Mouse (Mus musculus) heart, postnatal 10 days (tissue): ENCODE measurements around the gene Gm11627. TPM values are rescaled to one million over a fixed set of nuclear protein-coding genes. Genes with fewer than 3 reads are reported as not detected.
A peak's percentile ranks its signal among the peaks of the same experiment; 100 is the strongest.

Experiments used
- DNase-seq, 2 experiments: peaks; one replicate each; pipeline ENCODE4 v3.0.0; 2021
- intact Hi-C: fragments of 180-260 bp; cut with DNase I; formaldehyde crosslinking; loops from one replicate; pipeline ENCODE4 v1.15.1; 2025
- total RNA-seq, 2 experiments: library from RNA; stranded (reverse); gene quantifications; 2 replicates each; pipeline ENCODE4 v1.2.3; 2021

The Gm11627 gene
- 1 to 10 TPM; 1.7 to 2.8 TPM for total RNA-seq

DNA sequence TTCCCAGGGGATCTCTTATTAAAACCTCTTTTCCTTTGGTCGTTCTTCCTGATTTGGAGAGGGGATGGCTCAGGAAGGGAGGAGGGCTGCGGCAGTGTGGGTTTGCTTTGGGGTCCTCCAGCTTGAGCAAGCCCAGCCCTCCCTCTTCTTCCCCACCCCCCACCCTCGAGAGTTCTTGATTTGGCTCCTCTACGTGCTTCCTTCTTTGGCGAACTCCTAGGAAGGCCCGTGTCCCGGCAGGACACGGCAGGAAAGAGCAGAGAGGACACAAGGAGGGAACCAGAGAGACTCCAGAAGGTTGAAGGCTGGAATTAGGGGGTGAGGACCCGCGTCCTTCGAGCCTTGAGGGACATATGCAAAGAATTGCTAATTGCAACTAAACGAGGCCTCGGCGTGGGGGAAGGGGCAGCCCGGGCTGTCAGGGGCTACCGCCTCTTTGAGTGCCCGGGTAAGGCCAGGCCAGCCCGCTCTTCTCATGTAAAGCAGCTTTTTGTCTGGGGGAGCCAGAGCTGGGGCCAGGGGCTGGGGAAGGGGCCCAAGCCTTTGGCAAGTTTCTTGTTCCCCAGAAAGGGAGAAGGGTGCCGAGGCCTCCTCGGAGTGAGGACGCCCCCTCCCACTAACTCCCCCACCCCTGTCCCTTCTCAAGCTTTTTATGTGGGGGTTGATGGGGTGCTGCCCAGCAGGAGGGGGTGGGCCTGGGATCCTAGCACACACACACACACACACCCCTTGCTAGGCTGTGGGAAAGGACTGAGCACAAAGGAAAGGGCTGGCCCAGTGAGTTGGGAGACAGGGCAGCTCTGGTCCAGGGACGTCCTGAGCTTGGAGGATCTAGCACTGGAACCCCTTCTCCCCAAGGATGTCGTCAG lies at the start of gene Gm11627:
Gene Gm11627 (minus strand): TSS at position 297 of the 869 bp plus-strand sequence.
- DNase-seq: peak; percentile 53 to 64
- intact Hi-C loops: loop anchor here (2.0 kb wide), 1 partner anchor 27 kb away; no protein-coding TSS in a partner anchor

- intact Hi-C loops: no loop called here
- DNase-seq: no peak
Observed at GRCm38 (mm10) chr11:102628529-102628928, 49.3 kb upstream of the Gm11627 start.

- DNase-seq: no peak
- intact Hi-C loops: no loop called here
Observed at GRCm38 (mm10) chr11:102627171-102627931, 48.1 kb upstream of the Gm11627 start.

- intact Hi-C loops: no loop called here
- DNase-seq: no peak
Observed at GRCm38 (mm10) chr11:102624888-102625407, 45.7 kb upstream of the Gm11627 start.

DNA sequence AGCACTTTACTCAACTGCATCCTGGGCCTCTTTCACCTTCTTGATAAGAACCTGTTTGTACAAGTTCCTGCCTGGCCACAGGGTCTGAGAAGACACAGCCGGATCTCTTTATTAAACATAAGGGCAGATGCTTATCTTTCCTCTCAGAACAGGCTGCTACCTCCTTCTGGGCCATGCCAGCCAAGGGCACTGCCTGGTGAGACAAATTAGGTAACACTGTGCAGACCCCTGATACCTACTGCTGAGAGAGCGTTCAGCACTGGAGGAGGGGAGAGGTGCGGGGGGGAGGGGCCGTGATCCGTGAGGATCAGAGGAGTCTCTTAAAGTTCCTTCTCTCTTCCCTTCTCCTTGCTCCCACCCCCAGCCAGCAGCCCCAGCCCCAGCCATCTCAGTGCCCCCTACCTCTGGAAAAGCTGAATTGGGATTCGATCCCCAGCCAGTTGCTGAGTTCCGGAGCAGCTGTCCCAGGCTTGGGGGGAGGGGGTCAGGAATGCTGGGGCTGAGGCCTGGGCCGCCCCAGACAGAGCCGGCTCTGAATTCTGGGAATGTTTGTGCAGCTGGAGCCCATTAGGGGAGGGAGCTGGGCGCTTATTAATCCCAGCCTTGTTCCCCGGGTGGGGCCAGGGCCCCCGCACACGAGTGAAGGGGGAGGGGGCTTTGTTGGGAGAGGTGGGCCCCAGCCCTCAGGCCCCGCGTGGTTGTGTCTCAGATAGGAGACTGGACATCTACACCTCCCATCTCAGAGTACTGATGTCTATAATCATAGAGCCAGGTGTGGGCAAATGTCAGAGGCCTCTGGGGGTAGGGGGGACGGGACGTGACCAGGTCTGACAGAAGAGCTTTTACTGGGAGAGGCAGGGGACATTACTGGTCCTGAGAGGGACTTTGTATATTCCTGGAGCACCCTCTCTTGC lies 44.9 kb upstream of the Gm11627 start:
- peak; percentile 67 to 73 for DNase-seq
- intact Hi-C loops: no loop called here

DNA sequence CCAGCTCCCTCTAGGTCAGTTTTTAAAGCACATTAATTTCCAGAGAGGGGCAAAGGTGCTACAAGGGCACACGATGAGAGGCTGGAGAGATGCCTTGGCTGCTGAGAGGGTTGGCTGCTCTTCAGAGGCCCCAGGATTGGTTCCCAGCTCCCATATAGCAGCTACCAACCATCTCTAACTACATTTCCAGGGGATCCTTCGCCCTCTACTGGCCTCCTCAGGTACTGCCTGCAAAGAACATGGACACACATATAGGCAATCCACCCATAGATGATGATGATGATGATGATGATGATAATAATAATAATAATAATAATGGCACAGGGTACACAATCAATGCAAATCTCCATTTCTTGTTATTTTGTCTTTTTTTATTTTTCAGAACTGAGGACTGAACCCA lies 40.2 kb upstream of the Gm11627 start:
- intact Hi-C loops: no loop called here
- DNase-seq: no peak

- DNase-seq: no peak
- intact Hi-C loops: no loop called here
Observed at GRCm38 (mm10) chr11:102611317-102611705, 32.0 kb upstream of the Gm11627 start.

GRCm38 (mm10) chr11:102610675-102611316 lies 31.5 kb upstream of the Gm11627 start:
- no peak for DNase-seq
- intact Hi-C loops: no loop called here

- intact Hi-C loops: no loop called here
- no peak for DNase-seq
Observed at GRCm38 (mm10) chr11:102610260-102610659, 31.0 kb upstream of the Gm11627 start.

DNA sequence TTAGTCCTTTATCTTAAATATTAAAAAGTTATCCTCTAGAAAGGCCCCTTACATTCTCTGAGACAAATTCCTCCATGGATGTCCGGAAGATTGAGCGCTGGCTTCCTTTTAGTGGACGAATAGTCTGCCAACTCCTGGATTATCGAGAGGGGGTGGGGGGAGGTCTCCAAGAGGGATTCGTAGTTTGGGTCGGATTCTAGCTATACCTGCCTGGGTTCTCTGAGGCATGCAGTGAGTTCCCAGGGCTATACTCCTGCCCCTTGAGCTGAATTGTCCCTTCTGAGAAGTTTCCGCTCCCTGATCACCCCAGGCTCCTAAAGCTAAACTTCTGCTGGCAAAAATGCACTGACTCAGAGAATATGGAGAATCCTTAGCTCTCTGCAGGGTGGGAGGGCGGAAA lies 30.2 kb upstream of the Gm11627 start:
- DNase-seq: no peak
- intact Hi-C loops: loop anchor here (5.0 kb wide), 1 partner anchor 33 kb away; no protein-coding TSS in a partner anchor

DNA sequence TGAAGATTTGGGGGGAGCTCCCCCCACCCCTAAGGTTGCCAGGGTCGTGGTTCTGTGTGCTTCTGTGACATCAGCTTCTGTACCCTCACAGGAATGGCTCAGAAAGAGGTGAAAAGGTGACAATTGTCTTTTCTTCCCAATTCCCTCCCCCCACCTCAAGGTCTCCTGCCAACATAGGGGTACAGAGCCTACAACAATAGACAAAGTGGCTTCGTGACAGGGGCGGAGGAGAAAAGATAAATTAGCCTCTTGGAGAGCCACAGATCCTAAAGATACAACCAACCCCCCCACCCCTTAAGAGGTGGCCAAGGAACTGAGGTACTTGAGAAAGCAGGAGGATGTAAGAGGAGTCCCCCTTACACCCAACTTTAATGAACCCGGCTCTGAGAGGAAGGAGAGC lies 29.4 kb upstream of the Gm11627 start:
- no peak for DNase-seq
- intact Hi-C loops: loop anchor here (5.0 kb wide), 1 partner anchor 34 kb away; no protein-coding TSS in a partner anchor

- intact Hi-C loops: loop anchor here (2.0 to 5.0 kb wide), 2 partner anchors 29 to 34 kb away; partner anchors contain the start of gene Gm11627
- no peak for DNase-seq
Observed at GRCm38 (mm10) chr11:102607686-102608548, 28.7 kb upstream of the Gm11627 start.

DNA sequence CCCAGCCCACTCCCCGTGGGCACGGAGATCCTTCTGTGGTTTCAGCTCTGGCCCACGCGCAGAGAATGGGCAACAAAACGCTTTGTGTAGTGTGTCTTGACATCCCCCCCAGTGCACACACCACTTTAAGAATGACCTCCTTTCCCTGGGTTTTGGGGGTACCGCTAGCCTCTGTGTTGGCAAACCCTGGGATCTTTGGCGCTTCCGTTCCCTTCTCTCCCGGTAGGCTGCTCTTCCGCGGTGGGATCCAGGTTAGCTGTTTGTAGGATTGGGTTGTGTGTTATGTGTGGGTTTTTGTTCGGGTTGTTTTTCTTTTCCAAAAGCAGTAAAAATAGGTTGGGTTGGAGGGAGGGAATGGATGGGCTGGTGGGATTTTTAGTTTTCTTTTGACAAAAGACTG lies 27.9 kb upstream of the Gm11627 start:
- intact Hi-C loops: loop anchor here (2.0 to 5.0 kb wide), 2 partner anchors 28 to 35 kb away; partner anchors contain the start of gene Gm11627
- peak in 1 of 2 experiments; percentile 33 for DNase-seq

GRCm38 (mm10) chr11:102606751-102607171 lies 27.5 kb upstream of the Gm11627 start:
- intact Hi-C loops: loop anchor here (2.0 to 5.0 kb wide), 2 partner anchors 28 to 36 kb away; partner anchors contain the start of gene Gm11627
- peak; percentile 48 to 54 for DNase-seq

DNA sequence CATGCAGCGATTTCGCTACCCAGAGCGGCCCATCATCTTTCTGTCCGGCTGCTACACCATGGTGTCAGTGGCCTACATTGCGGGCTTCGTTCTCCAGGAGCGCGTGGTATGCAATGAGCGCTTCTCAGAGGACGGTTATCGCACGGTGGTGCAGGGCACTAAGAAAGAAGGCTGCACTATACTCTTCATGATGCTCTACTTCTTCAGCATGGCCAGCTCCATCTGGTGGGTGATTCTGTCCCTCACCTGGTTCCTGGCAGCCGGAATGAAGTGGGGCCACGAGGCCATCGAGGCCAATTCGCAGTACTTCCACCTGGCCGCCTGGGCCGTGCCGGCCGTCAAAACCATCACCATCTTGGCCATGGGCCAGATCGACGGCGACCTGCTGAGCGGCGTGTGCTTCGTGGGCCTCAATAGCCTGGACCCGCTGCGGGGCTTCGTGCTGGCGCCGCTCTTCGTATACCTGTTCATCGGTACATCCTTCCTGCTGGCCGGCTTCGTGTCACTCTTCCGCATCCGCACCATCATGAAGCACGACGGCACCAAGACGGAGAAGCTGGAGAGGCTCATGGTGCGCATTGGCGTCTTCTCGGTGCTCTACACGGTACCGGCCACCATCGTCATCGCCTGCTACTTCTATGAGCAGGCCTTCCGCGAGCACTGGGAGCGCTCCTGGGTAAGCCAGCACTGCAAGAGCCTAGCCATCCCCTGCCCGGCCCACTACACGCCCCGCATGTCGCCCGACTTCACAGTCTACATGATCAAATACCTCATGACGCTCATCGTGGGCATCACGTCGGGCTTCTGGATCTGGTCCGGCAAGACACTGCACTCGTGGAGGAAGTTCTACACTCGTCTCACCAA lies 26.5 kb upstream of the Gm11627 start:
- intact Hi-C loops: loop anchor here (2.0 to 5.0 kb wide), 2 partner anchors 27 to 37 kb away; partner anchors contain the start of gene Gm11627

DNA sequence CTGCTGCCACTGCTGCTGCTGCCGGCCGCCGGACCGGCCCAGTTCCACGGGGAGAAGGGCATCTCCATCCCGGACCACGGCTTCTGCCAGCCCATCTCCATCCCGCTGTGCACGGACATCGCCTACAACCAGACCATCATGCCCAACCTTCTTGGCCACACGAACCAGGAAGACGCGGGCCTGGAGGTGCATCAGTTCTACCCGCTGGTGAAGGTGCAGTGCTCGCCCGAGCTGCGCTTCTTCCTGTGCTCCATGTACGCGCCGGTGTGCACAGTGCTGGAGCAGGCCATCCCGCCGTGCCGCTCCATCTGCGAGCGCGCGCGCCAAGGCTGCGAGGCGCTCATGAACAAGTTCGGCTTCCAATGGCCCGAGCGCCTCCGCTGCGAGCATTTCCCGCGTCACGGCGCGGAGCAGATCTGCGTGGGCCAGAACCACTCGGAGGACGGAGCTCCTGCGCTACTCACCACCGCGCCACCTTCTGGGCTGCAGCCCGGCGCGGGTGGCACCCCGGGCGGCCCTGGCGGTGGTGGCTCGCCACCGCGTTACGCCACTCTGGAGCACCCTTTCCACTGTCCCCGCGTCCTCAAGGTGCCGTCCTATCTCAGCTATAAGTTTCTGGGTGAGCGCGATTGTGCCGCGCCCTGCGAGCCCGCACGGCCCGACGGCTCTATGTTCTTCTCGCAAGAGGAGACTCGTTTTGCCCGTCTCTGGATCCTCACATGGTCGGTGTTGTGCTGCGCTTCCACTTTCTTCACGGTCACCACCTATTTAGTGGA lies 25.7 kb upstream of the Gm11627 start:
- peak; percentile 60 for DNase-seq
- intact Hi-C loops: loop anchor here (5.0 kb wide), 1 partner anchor 37 kb away; no protein-coding TSS in a partner anchor

More for the DNA sequence above, 26.5 kb upstream of the Gm11627 start:
- DNase-seq: peak; percentile 48 to 56
